Mouse (Mus musculus) embryonic fibroblast, embryonic 13.5 days (primary cell): ENCODE data around the gene Ankrd33.
"Not testable (repeated sequence)": the region's sequence is repeated elsewhere in the genome, so short reads cannot be mapped to it uniquely, and the experiment has no call there.

Experiments used
- CTCF ChIP-seq: IDR thresholded peaks from 2 replicates; pipeline ENCODE4 v1.5.1; 2011; ENCODE audit warnings: mild to moderate bottlenecking, control low read depth, low read length, moderate library complexity, borderline replicate concordance; ENCODE audit not compliant: insufficient read depth
- POLR2A ChIP-seq: IDR thresholded peaks from 2 replicates; pipeline ENCODE4 v1.6.1; 2011; ENCODE audit warnings: low read depth, mild to moderate bottlenecking, control low read depth, low read length, moderate library complexity

GRCm38 (mm10) chr15:101113778-101114177 lies 1.8 kb upstream of the Ankrd33 start:
- TF ChIP-seq CTCF, POLR2A: not testable (repeated sequence)
